Mouse (Mus musculus) CD4-positive naive resting alpha-beta T cell, adult 76 days (primary cell): ENCODE measurements around the gene Vmn1r139. TPM values are rescaled to one million over a fixed set of nuclear protein-coding genes. Genes with fewer than 3 reads are reported as not detected.

Source experiments
- total RNA-seq: library from RNA; stranded (reverse); gene quantifications from one replicate; pipeline ENCODE4 v1.2.4, GENCODE M21; 2023

The Vmn1r139 gene
- not detected for total RNA-seq

GRCm38 (mm10) chr7:22068757-22069156, at the start of gene Vmn1r139:
Gene Vmn1r139, plus strand, starts transcription at chr7:22069057.

GRCm38 (mm10) chr7:22028797-22029196, 40.1 kb upstream of the Vmn1r139 start, which contains the start of gene Vmn1r138:
Gene Vmn1r138, minus strand, starts transcription at chr7:22028897.

GRCm38 (mm10) chr7:22056205-22056604, 12.7 kb upstream of the Vmn1r139 start, which contains the start of gene Gm6176:
Gene Gm6176, minus strand, starts transcription at chr7:22056305.

DNA sequence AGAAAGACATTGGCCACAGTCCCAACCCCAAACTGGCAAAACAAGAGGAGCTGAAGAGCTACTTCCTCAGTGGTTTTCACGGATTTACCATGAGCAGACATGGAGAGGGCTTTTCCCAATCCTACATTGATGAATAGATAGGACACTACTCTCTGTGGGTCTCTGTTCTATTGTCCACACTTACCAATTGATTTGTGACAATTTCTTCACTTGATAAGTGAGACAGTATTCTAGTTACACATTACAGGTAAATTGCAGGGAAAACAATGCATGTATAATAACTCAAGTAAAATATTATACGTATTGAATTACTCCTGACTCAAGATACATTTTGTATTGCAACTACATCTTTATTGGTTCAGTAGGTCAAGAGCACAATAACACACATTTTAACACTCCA, 49.3 kb downstream of the Vmn1r139 start, which contains the start of gene Gm16451:
TSS of gene Gm16451 (minus strand) at position 101 of the 400 bp plus-strand sequence.

DNA sequence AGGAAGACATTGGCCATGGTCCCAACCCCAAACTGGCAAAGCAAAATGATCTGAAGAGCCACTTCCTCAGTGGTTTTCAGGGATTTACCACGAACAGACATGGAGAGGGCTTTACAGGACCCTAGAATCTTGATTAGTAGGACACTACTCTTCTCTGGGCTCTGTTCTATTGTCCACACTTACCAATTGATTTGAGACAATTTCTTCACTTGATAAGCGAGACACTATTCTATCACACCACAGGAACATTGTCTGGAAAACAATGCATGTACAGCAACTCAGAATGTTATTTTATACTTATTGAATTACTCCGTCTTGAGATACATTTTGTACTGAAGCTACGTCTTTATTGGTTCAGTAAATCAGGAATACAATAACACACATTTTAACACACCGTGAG, 65.8 kb downstream of the Vmn1r139 start, which contains the start of gene Gm10666:
TSS of gene Gm10666 (minus strand) at position 101 of the 400 bp plus-strand sequence.

Other genes starting within 250 kb of the Vmn1r139 start
- not detected for gene Vmn1r135, start 236.7 kb upstream of the Vmn1r139 start, total RNA-seq
- not detected for gene Gm5725, start 224.8 kb upstream of the Vmn1r139 start, total RNA-seq
- gene Gm5891, start 147.8 kb upstream of the Vmn1r139 start, total RNA-seq, result not detected
- not detected for gene Vmn1r137, start 74.5 kb upstream of the Vmn1r139 start, total RNA-seq
- not detected for gene Vmn1r138, start 40.2 kb upstream of the Vmn1r139 start, total RNA-seq
- not detected for gene Gm6176, start 12.8 kb upstream of the Vmn1r139 start, total RNA-seq
- gene Gm16451, start 49.2 kb downstream of the Vmn1r139 start, total RNA-seq, result not detected
- gene Gm10666, start 65.7 kb downstream of the Vmn1r139 start, total RNA-seq, result not detected
- not detected for gene Vmn1r142, start 95.0 kb downstream of the Vmn1r139 start, total RNA-seq
- gene Vmn1r143, start 120.3 kb downstream of the Vmn1r139 start, total RNA-seq, result not detected
- not detected for gene Gm8653, start 132.2 kb downstream of the Vmn1r139 start, total RNA-seq
- gene Gm8453, start 160.4 kb downstream of the Vmn1r139 start, total RNA-seq, result not detected